9 mouse cellular contexts compared by ENCODE assay signal in genomic region chr4:151141196-151141880, GRCm38 (mm10). TPM values are rescaled to one million over a fixed set of nuclear protein-coding genes. Genes with fewer than 3 reads are reported as not detected.
A peak's percentile ranks its signal among the peaks of the same experiment; 100 is the strongest.
DNase-seq lines count a peak whose midpoint lies in the region; ATAC-seq and TF ChIP-seq lines count a peak whose summit lies in the region.
"Had no signal": no experiment of that assay in that cellular context is flagged by ENCODE, and none has a peak within 500 bp of the region (broad histone marks: within the 10 kb centered on the region; RNA-seq: fewer than 3 reads in every experiment).

No protein-coding gene starts in this region.

- ATAC-seq in CD4-positive, CD25-positive, alpha-beta regulatory T cell, adult 4 months, result peak; percentile 71
- peak; percentile 50 for ATAC-seq in forebrain, embryonic 11.5 days (replicated peaks; ENCODE audit: low FRiP score)
- ATAC-seq in heart, embryonic 16.5 days (replicated peaks; ENCODE audit: extremely low read depth, insufficient read depth, low FRiP score), result peak; percentile 85
- 0 out of 2 replicates have a peak, but pooled peaks have one; percentile 17 for ATAC-seq in liver, embryonic 13.5 days (ENCODE audit: low read depth)
- peak; percentile 59 for ATAC-seq in neural tube, embryonic 12.5 days (ENCODE audit: low FRiP score, low read depth)
- peak; percentile 69 for ATAC-seq in stomach, postnatal 0 days (ENCODE audit: low FRiP score, low TSS enrichment)

- H3K4me1 ChIP-seq in forebrain, embryonic 11.5 days (replicated peaks; ENCODE audit: control insufficient read depth, insufficient read depth, low read length), result peaks cover 17% of the 10 kb centered on the region; the same call in 1 of the 2 replicates
- H3K4me1 ChIP-seq in heart, embryonic 16.5 days (ENCODE audit: control insufficient read depth, insufficient read depth, low read length), result peaks cover 31% of the 10 kb centered on the region
- no peaks in the 10 kb centered on the region for H3K4me1 ChIP-seq in liver, embryonic 13.5 days (replicated peaks)
- peaks cover 43% of the 10 kb centered on the region for H3K4me1 ChIP-seq in neural tube, embryonic 12.5 days
- H3K4me1 ChIP-seq in stomach, postnatal 0 days (replicated peaks; ENCODE audit: control insufficient read depth, insufficient read depth), result no peaks in the 10 kb centered on the region

- peak overlapping the region; percentile 47 for H3K4me2 ChIP-seq in forebrain, embryonic 11.5 days (ENCODE audit: low read depth, low read length, severe bottlenecking)
- peak overlapping the region; percentile 67 for H3K4me2 ChIP-seq in heart, embryonic 16.5 days (ENCODE audit: low read depth, low read length)
- no peak overlapping the region for H3K4me2 ChIP-seq in liver, embryonic 13.5 days
- peak overlapping the region; percentile 58 for H3K4me2 ChIP-seq in neural tube, embryonic 12.5 days (replicated peaks)
- peak overlapping the region; percentile 32; the same call in 1 of the 2 replicates for H3K4me2 ChIP-seq in stomach, postnatal 0 days (replicated peaks; ENCODE audit: low read depth)

- H3K9ac ChIP-seq in forebrain, embryonic 11.5 days (ENCODE audit: low read length), result peak overlapping the region; percentile 50
- H3K9ac ChIP-seq in heart, embryonic 16.5 days (ENCODE audit: low read length), result peak overlapping the region; percentile 65
- H3K9ac ChIP-seq in liver, embryonic 13.5 days, result no peak overlapping the region
- peak overlapping the region; percentile 51; the same call in 1 of the 2 replicates for H3K9ac ChIP-seq in neural tube, embryonic 12.5 days
- H3K9ac ChIP-seq in stomach, postnatal 0 days (ENCODE audit: low read length), result no peak overlapping the region

- H3K36me3 ChIP-seq in forebrain, embryonic 11.5 days (ENCODE audit: control insufficient read depth, insufficient read depth, low read length), result no peaks in the 10 kb centered on the region
- no peaks in the 10 kb centered on the region for H3K36me3 ChIP-seq in heart, embryonic 16.5 days (ENCODE audit: control insufficient read depth, insufficient read depth)
- H3K36me3 ChIP-seq in liver, embryonic 13.5 days, result no peaks in the 10 kb centered on the region
- H3K36me3 ChIP-seq in neural tube, embryonic 12.5 days, result peaks cover 7% of the 10 kb centered on the region; the same call in 1 of the 2 replicates
- no peaks in the 10 kb centered on the region for H3K36me3 ChIP-seq in stomach, postnatal 0 days (ENCODE audit: control insufficient read depth, insufficient read depth, low read length)

- TF ChIP-seq EP300 in stomach, postnatal 0 days (optimal IDR thresholded peaks at IDR 0.05), result no peak

- peak; percentile 69 for DNase-seq in c-Kit-positive CD71-negative TER-119-negative erythroid progenitor cells, embryonic 14.5 days (ENCODE audit: low read depth)
- peak; percentile 98 for DNase-seq in forebrain, embryonic 11.5 days (ENCODE audit: low spot score)
- peak; percentile 90 to 98 for DNase-seq in kidney, postnatal 25 days
- peak; percentile 47 for DNase-seq in liver, embryonic 13.5 days
- peak; percentile 95 for DNase-seq in stomach, postnatal 0 days (ENCODE audit: low spot score)

- peak overlapping the region; percentile 97 for H3K27ac ChIP-seq in forebrain, embryonic 11.5 days (ENCODE audit: low read depth, low read length)
- peak overlapping the region; percentile 93 for H3K27ac ChIP-seq in heart, embryonic 16.5 days (ENCODE audit: low read length)
- H3K27ac ChIP-seq in liver, embryonic 13.5 days, result no peak overlapping the region
- peak overlapping the region; percentile 93 for H3K27ac ChIP-seq in neural tube, embryonic 12.5 days
- no peak overlapping the region for H3K27ac ChIP-seq in stomach, postnatal 0 days (replicated peaks)

- no peaks in the 10 kb centered on the region for H3K27me3 ChIP-seq in forebrain, embryonic 11.5 days (ENCODE audit: control insufficient read depth, insufficient read depth, low read length)
- H3K27me3 ChIP-seq in heart, embryonic 16.5 days (ENCODE audit: control insufficient read depth, insufficient read depth, low read length), result peaks cover 6% of the 10 kb centered on the region
- peaks cover 33% of the 10 kb centered on the region for H3K27me3 ChIP-seq in liver, embryonic 13.5 days
- 0 out of 2 replicates have a peak, but pooled peaks cover 10% of the 10 kb centered on the region for H3K27me3 ChIP-seq in neural tube, embryonic 12.5 days (replicated peaks)
- H3K27me3 ChIP-seq in stomach, postnatal 0 days (ENCODE audit: control insufficient read depth, insufficient read depth, low read length), result no peaks in the 10 kb centered on the region; the same call in 1 of the 2 replicates

- H3K4me3 ChIP-seq in forebrain, embryonic 11.5 days (ENCODE audit: low read depth, low read length), result 0 out of 2 replicates have a peak overlapping the region, but pooled peaks have one; percentile 4
- peak overlapping the region; percentile 39 for H3K4me3 ChIP-seq in heart, embryonic 16.5 days (ENCODE audit: low read length)
- no peak overlapping the region for H3K4me3 ChIP-seq in liver, embryonic 13.5 days (replicated peaks)
- H3K4me3 ChIP-seq in neural tube, embryonic 12.5 days, result no peak overlapping the region
- H3K4me3 ChIP-seq in stomach, postnatal 0 days (ENCODE audit: low read depth, low read length), result peak overlapping the region; percentile 6; the same call in 1 of the 2 replicates
- H3K4me3 ChIP-seq: erythroblast, embryonic 14.5 days had no signal

- WGBS in forebrain, embryonic 11.5 days, result 9% methylated on average over 13 of the region's 13 CpGs
- WGBS in heart, embryonic 16.5 days, result 5% methylated on average over 13 of the region's 13 CpGs
- 7% methylated on average over 13 of the region's 13 CpGs for WGBS in liver, embryonic 13.5 days (ENCODE audit: insufficient replicate concordance)
- WGBS in neural tube, embryonic 12.5 days, result 5% methylated on average over 13 of the region's 13 CpGs
- WGBS in stomach, postnatal 0 days, result 5% methylated on average over 13 of the region's 13 CpGs

- TF ChIP-seq CTCF in stomach, postnatal 0 days (IDR thresholded peaks at IDR 0.05; ENCODE audit: low read depth), result peak; percentile 97

- no peaks in the 10 kb centered on the region; the same call in 1 of the 2 replicates for H3K9me3 ChIP-seq in forebrain, embryonic 11.5 days (ENCODE audit: control insufficient read depth, low read length)
- peaks cover 6% of the 10 kb centered on the region for H3K9me3 ChIP-seq in heart, embryonic 16.5 days (replicated peaks; ENCODE audit: control insufficient read depth, low read length)
- no peaks in the 10 kb centered on the region for H3K9me3 ChIP-seq in liver, embryonic 13.5 days (replicated peaks)
- peaks cover 15% of the 10 kb centered on the region for H3K9me3 ChIP-seq in neural tube, embryonic 12.5 days
- H3K9me3 ChIP-seq in stomach, postnatal 0 days (ENCODE audit: control insufficient read depth, low read length), result no peaks in the 10 kb centered on the region

RNA-seq across cellular contexts. Expression of gene Gm13090, which starts 52.0 kb away (rescaled TPM):
- not detected for polyA plus RNA-seq in CD4-positive, CD25-positive, alpha-beta regulatory T cell, adult 4 months (2017; shearing (Covaris generic))
- 0.39 TPM in 1 of 2 replicates, not detected in the other for polyA plus RNA-seq in forebrain, embryonic 11.5 days (2014; fragmentation: Nextera tagmentation; extraction: Ambion mirVana)
- polyA plus RNA-seq in heart, embryonic 16.5 days (2015; fragmentation: Nextera tagmentation; extraction: Ambion mirVana), result 0.20 TPM in 1 of 2 replicates, not detected in the other
- not detected in 2 replicates for polyA plus RNA-seq in liver, embryonic 13.5 days (2015; fragmentation: Nextera tagmentation; extraction: Ambion mirVana)
- 0.38 TPM in 1 of 2 replicates, not detected in the other for polyA plus RNA-seq in neural tube, embryonic 12.5 days (2016; fragmentation: Nextera tagmentation; extraction: Ambion mirVana)
- polyA plus RNA-seq in stomach, postnatal 0 days (2015; fragmentation: Nextera tagmentation; extraction: Ambion mirVana), result not detected in 2 replicates
- polyA plus RNA-seq: erythroblast, embryonic 14.5 days had no signal

Comparison
In these comparisons a context has a peak if more than half of its experiments do, and no peak if none do; other contexts are left out.
1. ATAC-seq: peak in every context shown above with its lines; median percentile 85 in heart, embryonic 16.5 days; 71 in CD4-positive, CD25-positive, alpha-beta regulatory T cell, adult 4 months; 69 in stomach, postnatal 0 days; 59 in neural tube, embryonic 12.5 days; 50 in forebrain, embryonic 11.5 days; 17 in liver, embryonic 13.5 days.
2. DNase-seq: peak in every context shown above with its lines; median percentile 98 in forebrain, embryonic 11.5 days; 95 in stomach, postnatal 0 days; 94 in kidney, postnatal 25 days; 69 in c-Kit-positive CD71-negative TER-119-negative erythroid progenitor cells, embryonic 14.5 days; 47 in liver, embryonic 13.5 days.
3. H3K27ac ChIP-seq: peak in forebrain, embryonic 11.5 days (single experiment), heart, embryonic 16.5 days (single experiment) and neural tube, embryonic 12.5 days (single experiment); none in liver, embryonic 13.5 days (single experiment) and stomach, postnatal 0 days (single experiment).
4. H3K4me3 ChIP-seq: peak in forebrain, embryonic 11.5 days (single experiment), heart, embryonic 16.5 days (single experiment) and stomach, postnatal 0 days (single experiment); none in liver, embryonic 13.5 days (single experiment) and neural tube, embryonic 12.5 days (single experiment).
5. H3K9ac ChIP-seq: peak in forebrain, embryonic 11.5 days (single experiment), heart, embryonic 16.5 days (single experiment) and neural tube, embryonic 12.5 days (single experiment); none in liver, embryonic 13.5 days (single experiment) and stomach, postnatal 0 days (single experiment).